Mouse (Mus musculus): ENCODE data around the gene Gigyf2. TPM values are rescaled to one million over a fixed set of nuclear protein-coding genes. Genes with fewer than 3 reads are reported as not detected.

Gigyf2 gene
- total and polyA plus RNA-seq, 3 experiments = 27.1 to 70.6 TPM; not detected in 1

GRCm38 (mm10) chr1:87312681-87313080 is 14.1 kb upstream of the Gigyf2 start:
- Histone ChIP-seq H3K27ac (ENCODE audit: control insufficient read depth, low read depth, low read length) (no peak overlapping the region), H3K4me1 (ENCODE audit: control insufficient read depth in 1 of 2, insufficient read depth in 2 of 2, low read length in 2 of 2) (peaks cover 0 to 7% of the 10 kb centered on the region in 2 experiments; a peak in 3 of 4 replicates), H3K9me3 (replicated peaks; ENCODE audit: insufficient read depth, low read length) (no peaks in the 10 kb centered on the region), H3K4me3 (ENCODE audit: control insufficient read depth in 1 of 2, insufficient read depth in 1 of 2, low read depth in 2 of 2, low read length in 2 of 2) (no peak overlapping the region), H3K27me3 (ENCODE audit: control insufficient read depth in 1 of 2, insufficient read depth in 2 of 2, low read length in 2 of 2) (peaks cover 0 to 2% of the 10 kb centered on the region in 2 experiments; a peak in 1 of 4 replicates), H3K79me2 (ENCODE audit: control insufficient read depth, insufficient read depth, low read length, poor library complexity) (no peaks in the 10 kb centered on the region), H3K36me3 (ENCODE audit: control insufficient read depth in 1 of 2, insufficient read depth in 2 of 2, low read length in 2 of 2) (peaks cover 0 to 9% of the 10 kb centered on the region in 2 experiments; a peak in 2 of 4 replicates), H3K9ac (ENCODE audit: control insufficient read depth, low read depth, low read length, poor library complexity, severe bottlenecking) (no peak overlapping the region)
- no peak for TF ChIP-seq NRF1 (IDR thresholded peaks at IDR 0.05; ENCODE audit: insufficient read depth, low read depth, low read length, poor library complexity, severe bottlenecking)
- no peak for TF ChIP-seq SIN3A (IDR thresholded peaks at IDR 0.05; ENCODE audit: low read length)
- no peak for TF ChIP-seq MEF2A (IDR thresholded peaks at IDR 0.05; ENCODE audit: extremely low read depth, insufficient replicate concordance, low read depth, low read length, poor library complexity, severe bottlenecking)
- no peak for TF ChIP-seq SMC3 (IDR thresholded peaks at IDR 0.05; ENCODE audit: low read depth, low read length)
- no peak for TF ChIP-seq ZC3H11A (IDR thresholded peaks at IDR 0.05; ENCODE audit: low read depth, low read length)
- TF ChIP-seq MYB (IDR thresholded peaks at IDR 0.05; ENCODE audit: low read depth, low read length) = no peak
- TF ChIP-seq BHLHE40 (IDR thresholded peaks at IDR 0.05; ENCODE audit: borderline replicate concordance, low read depth, low read length) = no peak
- no peak for TF ChIP-seq E2F4 (IDR thresholded peaks at IDR 0.05; ENCODE audit: borderline replicate concordance, low read depth, low read length)
- no peak for DNase-seq (ENCODE audit: low read depth, low spot score)

- H3K27me3 ChIP-seq (ENCODE audit: control insufficient read depth in 1 of 2, insufficient read depth in 2 of 2, low read length in 2 of 2) = peaks cover 0 to 2% of the 10 kb centered on the region in 2 experiments; a peak in 1 of 4 replicates
- H3K4me1 ChIP-seq (ENCODE audit: control insufficient read depth in 1 of 2, insufficient read depth in 2 of 2, low read length in 2 of 2) = peaks cover 0 to 7% of the 10 kb centered on the region in 2 experiments; a peak in 3 of 4 replicates
- TF ChIP-seq CHD2 (IDR thresholded peaks at IDR 0.05; ENCODE audit: low read length) (no peak), USF1 (IDR thresholded peaks at IDR 0.05; ENCODE audit: low read depth, low read length) (no peak), TCF12 (IDR thresholded peaks at IDR 0.05; ENCODE audit: low read depth, low read length) (no peak), CTCF (IDR thresholded peaks at IDR 0.05 in 2 of 3, conservative IDR thresholded peaks at IDR 0.05 in 1 of 3; ENCODE audit: control insufficient read depth in 1 of 3, insufficient read depth in 1 of 3, low read depth in 2 of 3, low read length in 3 of 3, poor library complexity in 1 of 3, severe bottlenecking in 1 of 3) (no peak), MYC (IDR thresholded peaks at IDR 0.05; ENCODE audit: low read depth, low read length) (no peak), ELF1 (IDR thresholded peaks at IDR 0.05; ENCODE audit: low read depth, low read length) (no peak), RCOR1 (IDR thresholded peaks at IDR 0.05; ENCODE audit: low read depth, low read length) (no peak), ETS1 (IDR thresholded peaks at IDR 0.05; ENCODE audit: low read depth, low read length) (no peak), MYB (IDR thresholded peaks at IDR 0.05; ENCODE audit: low read depth, low read length) (no peak)
- peaks cover 0 to 9% of the 10 kb centered on the region in 2 experiments; a peak in 2 of 4 replicates for H3K36me3 ChIP-seq (ENCODE audit: control insufficient read depth in 1 of 2, insufficient read depth in 2 of 2, low read length in 2 of 2)
- H3K9me3 ChIP-seq (replicated peaks; ENCODE audit: insufficient read depth, low read length) = no peaks in the 10 kb centered on the region
- DNase-seq (ENCODE audit: low read depth, low spot score) = no peak
- H3K27ac ChIP-seq (ENCODE audit: control insufficient read depth, low read depth, low read length) = no peak overlapping the region
- no peak overlapping the region for H3K9ac ChIP-seq (ENCODE audit: control insufficient read depth, low read depth, low read length, poor library complexity, severe bottlenecking)
- H3K4me3 ChIP-seq (ENCODE audit: control insufficient read depth in 1 of 2, insufficient read depth in 1 of 2, low read depth in 2 of 2, low read length in 2 of 2) = no peak overlapping the region
- no peaks in the 10 kb centered on the region for H3K79me2 ChIP-seq (ENCODE audit: control insufficient read depth, insufficient read depth, low read length, poor library complexity)
These were observed 13.7 kb upstream of the Gigyf2 start for GRCm38 (mm10) chr1:87313116-87313515.

Measured in MEL (cell line).